Mouse (Mus musculus) CH12.LX (cell line): Measurements from ENCODE around the gene Rabgap1l. TPM values are rescaled to one million over a fixed set of nuclear protein-coding genes. Genes with fewer than 3 reads are reported as not detected.

Source experiments
- DNase-seq: peaks from one replicate; pipeline ENCODE4 v3.0.0-alpha.2; 2013; ENCODE audit errors: extremely low read depth
- H3K27ac ChIP-seq: 2 replicates; pipeline ENCODE4 v1.5.1; 2012; ENCODE audit warnings: low read depth, mild to moderate bottlenecking, control low read depth, moderate library complexity; ENCODE audit not compliant: insufficient read depth
- H3K27me3 ChIP-seq: replicated peaks from 2 replicates; pipeline ENCODE3; 2012; ENCODE audit warnings: inconsistent platforms
- H3K36me3 ChIP-seq, 2 experiments: replicated peaks in 1 of 2; 2 replicates each; pipeline versions ENCODE3 to v1.6.1; 2012; ENCODE audit warnings: inconsistent platforms in 1 of 2, low read length in 1 of 2, mild to moderate bottlenecking in 1 of 2, mixed read lengths in 1 of 2, moderate library complexity in 1 of 2; ENCODE audit not compliant: control insufficient read depth in 1 of 2, insufficient read depth in 1 of 2
- H3K4me1 ChIP-seq, 2 experiments: 2 replicates each; pipeline ENCODE4 v1.6.1; 2012; ENCODE audit warnings: inconsistent platforms in 1 of 2, moderate library complexity in 1 of 2; ENCODE audit not compliant: insufficient read depth in 2 of 2, control insufficient read depth in 1 of 2
- H3K4me2 ChIP-seq: 2 replicates; pipeline ENCODE4 v1.6.1; 2012; ENCODE audit warnings: low read depth, mild to moderate bottlenecking, control low read depth; ENCODE audit not compliant: poor library complexity, insufficient read depth, severe bottlenecking
- H3K4me3 ChIP-seq, 3 experiments: fragments of 150-350 bp in 1 of 3; sonication (generic) in 1 of 3; replicated peaks in 1 of 3; 2 replicates each; pipeline versions ENCODE3 to v1.5.1; 2011 to 2012; ENCODE audit warnings: low read depth in 2 of 3, low read length in 2 of 3, mild to moderate bottlenecking in 2 of 3, moderate library complexity in 2 of 3, control low read depth in 1 of 3, improper control_type of control experiment in 1 of 3, inconsistent platforms in 1 of 3, mixed read lengths in 1 of 3; ENCODE audit not compliant: poor library complexity in 1 of 3
- H3K79me2 ChIP-seq: replicated peaks from 2 replicates; pipeline ENCODE4 v1.6.1; 2012; ENCODE audit warnings: mild to moderate bottlenecking, moderate library complexity; ENCODE audit not compliant: control insufficient read depth, poor library complexity, insufficient read depth, severe bottlenecking; ENCODE audit errors: extremely low read depth
- H3K9ac ChIP-seq: 2 replicates; pipeline ENCODE4 v1.6.1; 2012; ENCODE audit warnings: low read depth, mild to moderate bottlenecking, control low read depth, moderate library complexity; ENCODE audit not compliant: insufficient read depth
- H3K9me3 ChIP-seq: replicated peaks from 2 replicates; pipeline ENCODE3; 2012; ENCODE audit warnings: low read length, inconsistent platforms, mixed read lengths
- BHLHE40 ChIP-seq: IDR thresholded peaks from 2 replicates; pipeline ENCODE4 v1.6.1; 2011; ENCODE audit warnings: mild to moderate bottlenecking, low read depth, low read length, improper control_type of control experiment
- CHD2 ChIP-seq: IDR thresholded peaks from 2 replicates; pipeline ENCODE4 v1.6.1; 2011; ENCODE audit warnings: low read length, improper control_type of control experiment
- ELF1 ChIP-seq: IDR thresholded peaks from 2 replicates; pipeline ENCODE4 v1.6.1; 2014; ENCODE audit warnings: low read depth, mild to moderate bottlenecking, inconsistent platforms, low read length, improper control_type of control experiment
- JUN ChIP-seq: IDR thresholded peaks from 2 replicates; pipeline ENCODE4 v1.6.1; 2011; ENCODE audit warnings: low read depth, mild to moderate bottlenecking, low read length, improper control_type of control experiment, moderate library complexity; ENCODE audit not compliant: insufficient read depth
- JUND ChIP-seq: conservative IDR thresholded peaks from 2 replicates; pipeline ENCODE4 v1.6.1; 2011; ENCODE audit warnings: low read depth, low read length, improper control_type of control experiment
- KAT2A ChIP-seq: IDR thresholded peaks from 2 replicates; pipeline ENCODE4 v1.6.1; 2012; ENCODE audit warnings: low read length, improper control_type of control experiment, inconsistent platforms; ENCODE audit not compliant: insufficient replicate concordance
- MXI1 ChIP-seq: IDR thresholded peaks from 2 replicates; pipeline ENCODE4 v1.6.1; 2011; ENCODE audit warnings: mild to moderate bottlenecking, low read depth, low read length, improper control_type of control experiment
- NELFE ChIP-seq: IDR thresholded peaks from 2 replicates; pipeline ENCODE4 v1.6.1; 2011; ENCODE audit warnings: low read depth, low read length, improper control_type of control experiment
- PAX5 ChIP-seq: IDR thresholded peaks from 2 replicates; pipeline ENCODE4 v1.6.1; 2012; ENCODE audit warnings: low read length, inconsistent platforms, mixed read lengths
- RAD21 ChIP-seq: IDR thresholded peaks from 2 replicates; pipeline ENCODE4 v1.6.1; 2011; ENCODE audit warnings: low read depth, mild to moderate bottlenecking, low read length, improper control_type of control experiment, moderate library complexity
- UBTF ChIP-seq: IDR thresholded peaks from 2 replicates; pipeline ENCODE4 v1.6.1; 2012; ENCODE audit warnings: low read depth, mild to moderate bottlenecking, inconsistent platforms, low read length, improper control_type of control experiment, moderate library complexity
- USF1 ChIP-seq: IDR thresholded peaks from 2 replicates; pipeline ENCODE4 v1.6.1; 2014; ENCODE audit warnings: low read depth, mild to moderate bottlenecking, inconsistent platforms, low read length, improper control_type of control experiment
- USF2 ChIP-seq: conservative IDR thresholded peaks from 2 replicates; pipeline ENCODE4 v1.6.1; 2011; ENCODE audit warnings: low read depth, low read length, improper control_type of control experiment
- ZKSCAN1 ChIP-seq: IDR thresholded peaks from 2 replicates; pipeline ENCODE4 v1.6.1; 2012; ENCODE audit warnings: low read depth, inconsistent platforms, low read length, improper control_type of control experiment, borderline replicate concordance
- ZMIZ1 ChIP-seq: IDR thresholded peaks from 2 replicates; pipeline ENCODE4 v1.6.1; 2012; ENCODE audit warnings: low read depth, mild to moderate bottlenecking, inconsistent platforms, low read length, improper control_type of control experiment
- ZNF384 ChIP-seq: IDR thresholded peaks from 2 replicates; pipeline ENCODE4 v1.6.1; 2012; ENCODE audit warnings: low read depth, low read length, improper control_type of control experiment, inconsistent platforms
- dilution Hi-C: fragments of 300-500 bp; cut with MboI; formaldehyde crosslinking; loops from 2 replicates; pipeline ENCODE4 v1.14.3; 2020; ENCODE audit warnings: low sequenced_read_pairs; ENCODE audit not compliant: extremely low pct_unique_long_range_greater_than_20kb, extremely low pct_ligation_motif_present
- in situ Hi-C: fragments of 300-500 bp; cut with MboI; formaldehyde crosslinking; loops from 3 replicates; pipeline ENCODE4 v1.14.3; 2019; ENCODE audit warnings: low sequenced_read_pairs, low pct_ligation_motif_present, low pct_unique_long_range_greater_than_20kb, mixed read lengths
- polyA plus RNA-seq: library from polyadenylated mRNA; unstranded; fragments of >175 nt; gene quantifications from 2 replicates; pipeline ENCODE4 v1.2.1, GENCODE M21; 2012; ENCODE audit warnings: low read depth; ENCODE audit not compliant: insufficient read length
- total RNA-seq, 2 experiments: library from RNA; depleted of rRNA; stranded (reverse); fragments of 300-350 nt in 1 of 2; fragments of >200 nt in 1 of 2; gene quantifications; 2 replicates each; pipeline ENCODE4 v1.2.3; 2012 to 2014

The Rabgap1l gene
- total and polyA plus RNA-seq, 3 experiments, result 84.0 to 109 (median 85.6) TPM

DNA sequence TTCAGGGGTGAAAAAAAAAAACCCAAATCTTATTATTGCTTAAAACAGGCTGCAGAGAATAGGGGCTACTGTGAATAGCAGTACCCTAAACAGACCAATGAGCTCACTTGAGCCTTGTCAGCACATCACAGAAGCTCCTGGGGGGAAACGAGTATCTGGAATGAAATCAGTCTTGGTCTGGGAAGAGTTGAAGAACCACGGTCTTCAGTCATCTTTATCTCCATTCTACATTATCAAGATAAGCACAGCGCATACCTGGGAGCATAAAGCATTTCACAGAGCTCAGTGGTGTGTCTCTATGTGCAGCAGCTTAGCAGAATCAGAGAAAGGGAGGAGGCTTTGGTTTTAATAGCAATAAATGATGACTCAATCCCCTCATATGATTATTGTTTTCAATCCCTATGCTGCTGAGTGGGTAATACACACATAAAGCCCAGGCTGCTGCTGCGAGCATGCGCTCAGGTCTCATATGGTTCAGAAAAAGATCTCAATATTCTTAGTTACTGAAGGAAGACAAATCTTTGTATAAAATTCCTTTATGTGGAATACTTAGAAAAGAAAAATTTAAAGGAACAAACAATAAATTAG lies 505.9 kb downstream of the Rabgap1l start:
- in situ Hi-C loops, result no loop called here
- H3K4me1 ChIP-seq, result peaks cover 8 to 24% of the 10 kb centered on the region in 2 experiments; a peak in 3 of 4 replicates
- H3K79me2 ChIP-seq, result no peaks in the 10 kb centered on the region
- H3K27me3 ChIP-seq, result no peaks in the 10 kb centered on the region
- H3K27ac ChIP-seq, result no peak overlapping the region
- H3K36me3 ChIP-seq, result peaks cover 0 to 3% of the 10 kb centered on the region in 2 experiments
- H3K9ac ChIP-seq, result no peak overlapping the region
- TF ChIP-seq ZMIZ1 (no peak), PAX5 (no peak), USF1 (no peak), NELFE (no peak), BHLHE40 (no peak), KAT2A (no peak), CHD2 (no peak), ZNF384 (no peak), JUN (no peak), JUND (no peak), UBTF (no peak), RAD21 (no peak), MXI1 (no peak), ELF1 (no peak), ZKSCAN1 (no peak)
- no peaks in the 10 kb centered on the region for H3K9me3 ChIP-seq
- dilution Hi-C loops, result no loop called here
- no peak overlapping the region for H3K4me3 ChIP-seq
- DNase-seq, result no peak
- H3K4me2 ChIP-seq, result no peak overlapping the region

DNA sequence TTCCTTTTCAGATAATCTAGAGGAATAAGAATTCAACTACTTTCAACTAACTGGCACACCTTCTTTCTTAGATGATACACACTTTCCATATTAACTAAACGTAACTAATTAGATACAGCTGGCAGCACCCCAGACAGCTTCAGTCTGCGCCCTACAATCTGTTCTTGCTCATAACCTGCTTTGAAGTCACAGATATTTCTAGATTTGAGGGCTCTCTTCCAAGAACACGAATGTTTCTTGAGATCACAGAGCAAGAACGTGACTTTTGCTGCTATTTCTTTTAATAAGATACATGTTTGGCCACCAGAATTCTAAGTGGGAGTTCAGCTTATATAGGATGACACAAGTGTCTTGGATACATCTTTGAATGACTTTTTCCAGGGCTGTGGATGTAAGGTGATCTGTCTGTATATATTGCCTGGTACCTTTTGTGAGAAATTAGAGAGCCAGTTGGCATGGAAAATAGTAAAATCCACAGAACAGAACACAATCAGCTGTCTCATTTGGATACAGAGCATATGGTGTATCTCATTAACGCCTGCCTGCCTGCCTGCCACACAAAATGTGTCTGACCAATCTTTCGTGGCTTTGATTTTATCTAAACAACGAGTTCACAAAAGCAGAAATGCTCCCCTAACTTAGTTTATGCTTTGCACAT lies 506.5 kb downstream of the Rabgap1l start:
- Histone ChIP-seq H3K36me3 (peaks cover 0 to 3% of the 10 kb centered on the region in 2 experiments), H3K4me1 (peaks cover 8 to 24% of the 10 kb centered on the region in 2 experiments; a peak in 3 of 4 replicates), H3K4me3 (no peak overlapping the region), H3K79me2 (no peaks in the 10 kb centered on the region), H3K4me2 (no peak overlapping the region), H3K27ac (no peak overlapping the region), H3K27me3 (no peaks in the 10 kb centered on the region), H3K9me3 (no peaks in the 10 kb centered on the region), H3K9ac (no peak overlapping the region)
- in situ Hi-C loops (no loop called here), dilution Hi-C loops (no loop called here)
- no peak for DNase-seq
- TF ChIP-seq JUND (no peak), USF2 (no peak), ZMIZ1 (no peak), PAX5 (no peak), RAD21 (no peak)
